Mouse (Mus musculus) intestine, embryonic 15.5 days (tissue): ENCODE data around the gene Vipas39. TPM values are rescaled to one million over a fixed set of nuclear protein-coding genes. Genes with fewer than 3 reads are reported as not detected.
"Not testable (repeated sequence)": the region's sequence is repeated elsewhere in the genome, so short reads cannot be mapped to it uniquely, and the experiment has no call there.

Source experiments
- ATAC-seq: fragments of 200-750 bp; cut with Nextera tagmentation; 2 replicates; pipeline ENCODE4 v1.8.0; 2017; ENCODE audit warnings: moderate TSS enrichment, moderate library complexity
- H3K27ac ChIP-seq: fragments of 300-500 bp; sonication (generic); 2 replicates; pipeline ENCODE4 v1.5.1; 2015; ENCODE audit warnings: mild to moderate bottlenecking, inconsistent platforms
- H3K27me3 ChIP-seq: fragments of 300-500 bp; sonication (generic); replicated peaks from 2 replicates; pipeline ENCODE4 v1.6.1; 2015; ENCODE audit warnings: inconsistent platforms
- H3K36me3 ChIP-seq: fragments of 300-500 bp; sonication (generic); 2 replicates; pipeline ENCODE4 v1.6.1; 2015; ENCODE audit warnings: inconsistent platforms
- H3K4me1 ChIP-seq: fragments of 300-500 bp; sonication (generic); replicated peaks from 2 replicates; pipeline ENCODE4 v1.6.1; 2015; ENCODE audit warnings: inconsistent platforms
- H3K4me2 ChIP-seq: fragments of 300-500 bp; sonication (generic); replicated peaks from 2 replicates; pipeline ENCODE4 v1.6.1; 2015; ENCODE audit warnings: mild to moderate bottlenecking, inconsistent platforms
- H3K4me3 ChIP-seq: fragments of 300-500 bp; sonication (generic); replicated peaks from 2 replicates; pipeline ENCODE4 v1.5.1; 2015; ENCODE audit warnings: inconsistent platforms
- H3K9ac ChIP-seq: fragments of 300-500 bp; sonication (generic); 2 replicates; pipeline ENCODE4 v1.6.1; 2015; ENCODE audit warnings: inconsistent platforms
- H3K9me3 ChIP-seq: fragments of 300-500 bp; sonication (generic); 2 replicates; pipeline ENCODE4 v1.6.1; 2016; ENCODE audit warnings: inconsistent platforms
- WGBS: fragments of 180-500 bp; shearing (Covaris S2); methylation state at CpG from one replicate; pipeline ENCODE4 v1.1.7; 2015; 5-methylcytosine and 5-hydroxymethylcytosine counted together
- polyA plus RNA-seq: library from polyadenylated mRNA; unstranded; fragments of >200 nt; fragmentation: Nextera tagmentation; extraction: Ambion mirVana; gene quantifications from 2 replicates; pipeline ENCODE4 v1.2.1, GENCODE M21; 2015

Gene Vipas39
- polyA plus RNA-seq, 1 experiment from 2014 or later: 36.6 TPM

GRCm38 (mm10) chr12:87205789-87206188, 60.3 kb downstream of the Vipas39 start:
- WGBS: 94% methylated on average over 5 of the region's 5 CpGs
- not testable (repeated sequence) for H3K9me3 ChIP-seq, H3K4me2 ChIP-seq, H3K36me3 ChIP-seq, H3K9ac ChIP-seq, H3K27me3 ChIP-seq, H3K4me1 ChIP-seq, H3K4me3 ChIP-seq, H3K27ac ChIP-seq, ATAC-seq

- H3K9me3 ChIP-seq: no peaks in the 10 kb centered on the region
- no peaks in the 10 kb centered on the region for H3K4me1 ChIP-seq
- H3K4me3 ChIP-seq: no peak overlapping the region
- no peak overlapping the region for H3K4me2 ChIP-seq
- WGBS: 65% methylated on average over 5 of the region's 5 CpGs
- H3K36me3 ChIP-seq: no peaks in the 10 kb centered on the region
- H3K9ac ChIP-seq: no peak overlapping the region
- no peaks in the 10 kb centered on the region for H3K27me3 ChIP-seq
- ATAC-seq: no peak
- H3K27ac ChIP-seq: no peak overlapping the region
These were observed 64.4 kb downstream of the Vipas39 start for GRCm38 (mm10) chr12:87201694-87202093.

- H3K27me3 ChIP-seq: no peaks in the 10 kb centered on the region
- peak within 1 kb of the TSS; percentile 95 for H3K4me2 ChIP-seq
- peak within 1 kb of the TSS; percentile 89 for H3K4me3 ChIP-seq
- no peaks in the 10 kb centered on the region for H3K36me3 ChIP-seq
- H3K4me1 ChIP-seq: no peaks in the 10 kb centered on the region
- H3K9me3 ChIP-seq: no peaks in the 10 kb centered on the region
- ATAC-seq: peak; percentile 97
- WGBS: under 1% methylated on average over 56 of the region's 70 CpGs
- H3K27ac ChIP-seq: peak within 1 kb of the TSS; percentile 74; the same call in 1 of the 2 replicates
- peak within 1 kb of the TSS; percentile 84 for H3K9ac ChIP-seq
These were observed 66.0 kb downstream of the Vipas39 start, which contains the start of gene Tmed8 for GRCm38 (mm10) chr12:87199973-87200586. Tmed8 (minus strand) TSS chr12:87200454.

GRCm38 (mm10) chr12:87199206-87199972, 66.7 kb downstream of the Vipas39 start, which contains the start of gene Samd15:
Samd15 (plus strand) TSS chr12:87199723.
- H3K9ac ChIP-seq: peak within 1 kb of the TSS; percentile 84
- H3K27ac ChIP-seq: peak within 1 kb of the TSS; percentile 74; the same call in 1 of the 2 replicates
- H3K4me1 ChIP-seq: no peaks in the 10 kb centered on the region
- peak within 1 kb of the TSS; percentile 95 for H3K4me2 ChIP-seq
- WGBS: under 1% methylated on average over 38 of the region's 38 CpGs
- H3K27me3 ChIP-seq: no peaks in the 10 kb centered on the region
- no peaks in the 10 kb centered on the region for H3K9me3 ChIP-seq
- H3K36me3 ChIP-seq: no peaks in the 10 kb centered on the region
- peak; percentile 63 for ATAC-seq
- peak within 1 kb of the TSS; percentile 89 for H3K4me3 ChIP-seq

- no peaks in the 10 kb centered on the region for H3K36me3 ChIP-seq
- ATAC-seq: no peak
- H3K27me3 ChIP-seq: no peaks in the 10 kb centered on the region
- no peaks in the 10 kb centered on the region for H3K4me1 ChIP-seq
- peak overlapping the region; percentile 95 for H3K4me2 ChIP-seq
- 56% methylated on average over 6 of the region's 6 CpGs for WGBS
- H3K27ac ChIP-seq: no peak overlapping the region
- peak overlapping the region; percentile 89; the same call in 1 of the 2 replicates for H3K4me3 ChIP-seq
- H3K9ac ChIP-seq: 0 out of 2 replicates have a peak overlapping the region, but pooled peaks have one; percentile 84
- no peaks in the 10 kb centered on the region for H3K9me3 ChIP-seq
These were observed 67.3 kb downstream of the Vipas39 start for GRCm38 (mm10) chr12:87198792-87199191.

- Histone ChIP-seq H3K9ac (no peak overlapping the region), H3K27me3 (no peaks in the 10 kb centered on the region), H3K4me1 (no peaks in the 10 kb centered on the region), H3K9me3 (no peaks in the 10 kb centered on the region), H3K36me3 (no peaks in the 10 kb centered on the region), H3K4me2 (no peak overlapping the region), H3K4me3 (no peak overlapping the region), H3K27ac (no peak overlapping the region)
- no peak for ATAC-seq
These were observed 69.7 kb downstream of the Vipas39 start for GRCm38 (mm10) chr12:87196310-87196709.

- Histone ChIP-seq H3K4me3 (no peak overlapping the region), H3K9ac (no peak overlapping the region), H3K27ac (no peak overlapping the region), H3K4me1 (no peaks in the 10 kb centered on the region), H3K27me3 (no peaks in the 10 kb centered on the region), H3K36me3 (no peaks in the 10 kb centered on the region), H3K4me2 (no peak overlapping the region), H3K9me3 (no peaks in the 10 kb centered on the region)
- WGBS: 51% methylated on average over 1 of the region's 1 CpGs
- ATAC-seq: no peak
These were observed 71.0 kb downstream of the Vipas39 start for GRCm38 (mm10) chr12:87195069-87195468.

- no peaks in the 10 kb centered on the region for H3K27me3 ChIP-seq
- no peak for ATAC-seq
- WGBS: 87% methylated on average over 3 of the region's 3 CpGs
These were observed 73.0 kb downstream of the Vipas39 start for GRCm38 (mm10) chr12:87193008-87193407.

More at GRCm38 (mm10) chr12:87193008-87193407, 73.0 kb downstream of the Vipas39 start:
- no peak overlapping the region for H3K27ac ChIP-seq
- H3K4me1 ChIP-seq: no peaks in the 10 kb centered on the region
- H3K4me3 ChIP-seq: no peak overlapping the region
- no peaks in the 10 kb centered on the region for H3K36me3 ChIP-seq
- H3K9ac ChIP-seq: no peak overlapping the region
- H3K9me3 ChIP-seq: no peaks in the 10 kb centered on the region
- no peak overlapping the region for H3K4me2 ChIP-seq

Other genes starting within 250 kb of the Vipas39 start
- 0.44 and 0.63 TPM in 2 replicates for gene Tmem63c, start 244.9 kb downstream of the Vipas39 start, polyA plus RNA-seq
- gene Ngb, start 163.7 kb downstream of the Vipas39 start, polyA plus RNA-seq: 1.1 and 1.2 TPM in 2 replicates
- 44.8 and 48.5 TPM in 2 replicates for gene Gstz1, start 119.1 kb downstream of the Vipas39 start, polyA plus RNA-seq
- gene Pomt2, start 118.3 kb downstream of the Vipas39 start, polyA plus RNA-seq: 12.9 and 13.1 TPM in 2 replicates
- gene Samd15, start 66.5 kb downstream of the Vipas39 start, polyA plus RNA-seq: 1.1 and 1.7 TPM in 2 replicates
- 1.7 TPM in 2 replicates for gene Tmed8, start 65.8 kb downstream of the Vipas39 start, polyA plus RNA-seq
- gene Noxred1, start 27.5 kb downstream of the Vipas39 start, polyA plus RNA-seq: 0.25 and 0.36 TPM in 2 replicates
- gene Ahsa1, start 223 bp upstream of the Vipas39 start, polyA plus RNA-seq: 228 and 230 TPM in 2 replicates
- 0.49 and 0.55 TPM in 2 replicates for gene Ism2, start 33.4 kb upstream of the Vipas39 start, polyA plus RNA-seq
- 115 and 119 TPM in 2 replicates for gene Sptlc2, start 122.1 kb upstream of the Vipas39 start, polyA plus RNA-seq
- 290 and 308 TPM in 2 replicates for gene Slirp, start 177.6 kb upstream of the Vipas39 start, polyA plus RNA-seq
- 48.3 and 50.6 TPM in 2 replicates for gene Alkbh1, start 177.8 kb upstream of the Vipas39 start, polyA plus RNA-seq
- 108 and 119 TPM in 2 replicates for gene Snw1, start 206.0 kb upstream of the Vipas39 start, polyA plus RNA-seq
- not detected in 2 replicates for gene Gm5788, start 228.5 kb upstream of the Vipas39 start, polyA plus RNA-seq
- gene Gm8300, start 248.1 kb upstream of the Vipas39 start, polyA plus RNA-seq: not detected in 2 replicates